16 mouse cellular contexts compared by ENCODE assay signal in the genomic region with DNA sequence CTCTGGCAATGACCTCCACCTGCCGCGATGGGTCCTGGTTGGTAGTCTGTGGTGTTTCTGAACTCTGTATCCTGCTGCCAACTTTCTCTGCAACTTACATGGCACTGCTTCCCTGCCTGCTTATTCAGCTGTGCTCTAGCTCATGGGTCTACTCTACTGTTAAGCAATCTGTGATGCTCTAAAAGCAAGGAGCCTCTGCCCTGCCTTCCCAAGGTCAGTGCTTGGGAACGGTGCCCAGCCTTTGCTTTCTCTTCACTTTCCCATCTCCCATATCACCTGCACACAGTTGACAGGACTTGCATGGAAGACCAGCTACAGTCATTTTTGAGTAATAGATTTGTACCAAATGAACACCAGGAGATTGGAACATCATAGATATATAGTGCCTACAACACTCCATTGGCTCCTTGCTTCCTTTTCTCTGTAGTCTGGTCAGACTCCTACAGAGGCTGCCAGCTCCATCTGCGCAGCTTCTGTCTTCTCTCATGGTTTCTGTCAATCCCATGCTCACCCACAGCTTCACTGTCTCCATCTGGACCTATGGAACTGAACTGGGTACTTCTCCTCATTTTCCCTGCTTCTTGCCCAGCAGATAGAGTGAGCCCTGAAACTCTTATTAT.
A peak's percentile ranks its signal among the peaks of the same experiment; 100 is the strongest.
DNase-seq lines count a peak whose midpoint lies in the region; ATAC-seq lines count a peak whose summit lies in the region.
"Had no signal": no experiment of that assay in that cellular context is flagged by ENCODE, and none has a peak within 500 bp of the region (broad histone marks: within the 10 kb centered on the region; RNA-seq: fewer than 3 reads in every experiment).

No protein-coding gene starts in this region.

- WGBS in hindbrain, embryonic 16.5 days: 90% methylated on average over 4 of the region's 4 CpGs
- 92% methylated on average over 4 of the region's 4 CpGs for WGBS in hindbrain, embryonic 11.5 days

- H3K4me2 ChIP-seq in hindbrain, embryonic 16.5 days (ENCODE audit: low read length): no peak overlapping the region
- no peak overlapping the region for H3K4me2 ChIP-seq in hindbrain, embryonic 11.5 days (replicated peaks; ENCODE audit: low read depth, low read length)
- H3K4me2 ChIP-seq: embryonic facial prominence, embryonic 13.5 days; forebrain, embryonic 12.5 days; liver, embryonic 15.5 days had no signal

- no peaks in the 10 kb centered on the region for H3K27me3 ChIP-seq in hindbrain, embryonic 16.5 days (replicated peaks; ENCODE audit: control insufficient read depth, insufficient read depth, low read length)
- no peaks in the 10 kb centered on the region for H3K27me3 ChIP-seq in hindbrain, embryonic 11.5 days (ENCODE audit: control insufficient read depth, insufficient read depth, low read length)
- H3K27me3 ChIP-seq: embryonic facial prominence, embryonic 13.5 days; forebrain, embryonic 12.5 days; liver, embryonic 15.5 days had no signal

- H3K4me1 ChIP-seq in hindbrain, embryonic 16.5 days (ENCODE audit: control insufficient read depth, insufficient read depth, low read depth, low read length): no peaks in the 10 kb centered on the region
- H3K4me1 ChIP-seq in hindbrain, embryonic 11.5 days (replicated peaks; ENCODE audit: control insufficient read depth, insufficient read depth, low read length): no peaks in the 10 kb centered on the region
- H3K4me1 ChIP-seq: embryonic facial prominence, embryonic 13.5 days; forebrain, embryonic 12.5 days; limb, embryonic 10.5 days; liver, embryonic 15.5 days had no signal

- H3K4me3 ChIP-seq in hindbrain, embryonic 16.5 days (ENCODE audit: low read length): no peak overlapping the region
- no peak overlapping the region for H3K4me3 ChIP-seq in hindbrain, embryonic 11.5 days (ENCODE audit: low read depth, low read length)
- H3K4me3 ChIP-seq: embryonic facial prominence, embryonic 13.5 days; forebrain, embryonic 12.5 days; limb, embryonic 10.5 days; liver, embryonic 15.5 days had no signal

- ATAC-seq in hindbrain, embryonic 16.5 days: peak; percentile 14; the same call in 1 of the 2 replicates
- no peak for ATAC-seq in hindbrain, embryonic 11.5 days (ENCODE audit: low FRiP score)
- ATAC-seq: intestine, postnatal 0 days had no signal

- H3K36me3 ChIP-seq in hindbrain, embryonic 16.5 days (ENCODE audit: control insufficient read depth, insufficient read depth, low read length): no peaks in the 10 kb centered on the region
- H3K36me3 ChIP-seq in hindbrain, embryonic 11.5 days (ENCODE audit: control insufficient read depth, insufficient read depth, low read length): no peaks in the 10 kb centered on the region
- H3K36me3 ChIP-seq: embryonic facial prominence, embryonic 13.5 days; forebrain, embryonic 12.5 days; limb, embryonic 10.5 days; liver, embryonic 15.5 days had no signal

- DNase-seq in hindbrain, embryonic 11.5 days (ENCODE audit: low spot score): no peak
- peak; percentile 61 to 69 for DNase-seq in cerebellum, postnatal 14 days
- peak; percentile 56 to 68 for DNase-seq in layer of hippocampus, postnatal 36 days
- DNase-seq in right cerebral cortex, postnatal 4 days: peak; percentile 11
- DNase-seq in kidney, adult 9 months: no peak
- no peak for DNase-seq in heart, adult 11 months
- no peak for DNase-seq in kidney, adult 8-10 months
- DNase-seq: heart, adult 18-20 months; heart, postnatal 4 days; thymus, postnatal 36 days had no signal

- no peak overlapping the region for H3K27ac ChIP-seq in hindbrain, embryonic 16.5 days (ENCODE audit: low read depth, low read length)
- H3K27ac ChIP-seq in hindbrain, embryonic 11.5 days (ENCODE audit: low read depth, low read length): no peak overlapping the region
- H3K27ac ChIP-seq: embryonic facial prominence, embryonic 13.5 days; forebrain, embryonic 12.5 days; limb, embryonic 10.5 days; liver, embryonic 15.5 days had no signal

- no peaks in the 10 kb centered on the region for H3K9me3 ChIP-seq in hindbrain, embryonic 16.5 days (ENCODE audit: control insufficient read depth, low read length)
- H3K9me3 ChIP-seq in hindbrain, embryonic 11.5 days (ENCODE audit: control insufficient read depth, low read length): no peaks in the 10 kb centered on the region
- H3K9me3 ChIP-seq: embryonic facial prominence, embryonic 13.5 days; forebrain, embryonic 12.5 days; limb, embryonic 10.5 days; liver, embryonic 15.5 days had no signal

- no peak overlapping the region for H3K9ac ChIP-seq in hindbrain, embryonic 16.5 days (ENCODE audit: low read depth, low read length)
- no peak overlapping the region for H3K9ac ChIP-seq in hindbrain, embryonic 11.5 days (ENCODE audit: low read depth, low read length)
- H3K9ac ChIP-seq: embryonic facial prominence, embryonic 13.5 days; forebrain, embryonic 12.5 days; liver, embryonic 15.5 days had no signal

Comparison
In these comparisons a context has a peak if more than half of its experiments do, and no peak if none do; other contexts are left out.
1. DNase-seq: peak in cerebellum, postnatal 14 days (2 of 2), layer of hippocampus, postnatal 36 days (2 of 2) and right cerebral cortex, postnatal 4 days (single experiment); none in hindbrain, embryonic 11.5 days (single experiment), kidney, adult 9 months (single experiment), heart, adult 11 months (single experiment) and kidney, adult 8-10 months (0 of 2).